Mouse (Mus musculus) lung, adult 2 months (tissue): ENCODE results near the gene Ldah.

Experiments
- CTCF ChIP-seq: fragments of 200-500 bp; IDR thresholded peaks from 2 replicates; pipeline ENCODE4 v1.5.1; 2011; ENCODE audit warnings: mild to moderate bottlenecking, low read length, control low read depth; ENCODE audit not compliant: insufficient read depth
- POLR2A ChIP-seq: fragments of 200-500 bp; IDR thresholded peaks from 2 replicates; pipeline ENCODE4 v1.6.1; 2011; ENCODE audit warnings: low read depth, mild to moderate bottlenecking, control low read depth, low read length, borderline replicate concordance; ENCODE audit errors: extremely low read depth

DNA sequence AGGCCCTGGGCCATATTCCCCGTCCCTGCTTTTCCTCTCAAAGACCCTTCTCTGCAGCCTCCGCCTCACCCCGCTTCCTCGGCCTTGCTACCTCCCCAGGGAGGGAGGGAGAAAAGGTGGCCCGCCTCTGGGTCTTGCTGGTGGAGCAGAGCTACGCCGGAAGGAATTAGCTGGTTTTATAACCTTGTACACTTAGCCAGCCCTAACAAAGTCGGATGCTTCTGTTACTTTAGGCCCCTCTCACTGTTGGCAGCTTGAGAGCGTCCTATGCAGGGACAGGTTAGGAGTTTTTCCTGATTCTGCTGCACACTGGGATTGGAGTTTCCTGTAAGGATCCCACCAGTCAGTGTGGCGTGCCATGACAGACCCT lies 92.2 kb downstream of the Ldah start:
- TF ChIP-seq POLR2A (no peak), CTCF (no peak)
